Mouse (Mus musculus): ENCODE data around the gene Secisbp2.
A peak's percentile ranks its signal among the peaks of the same experiment; 100 is the strongest.
"Not testable (repeated sequence)": the region's sequence is repeated elsewhere in the genome, so short reads cannot be mapped to it uniquely, and the experiment has no call there.

Gene Secisbp2

DNA sequence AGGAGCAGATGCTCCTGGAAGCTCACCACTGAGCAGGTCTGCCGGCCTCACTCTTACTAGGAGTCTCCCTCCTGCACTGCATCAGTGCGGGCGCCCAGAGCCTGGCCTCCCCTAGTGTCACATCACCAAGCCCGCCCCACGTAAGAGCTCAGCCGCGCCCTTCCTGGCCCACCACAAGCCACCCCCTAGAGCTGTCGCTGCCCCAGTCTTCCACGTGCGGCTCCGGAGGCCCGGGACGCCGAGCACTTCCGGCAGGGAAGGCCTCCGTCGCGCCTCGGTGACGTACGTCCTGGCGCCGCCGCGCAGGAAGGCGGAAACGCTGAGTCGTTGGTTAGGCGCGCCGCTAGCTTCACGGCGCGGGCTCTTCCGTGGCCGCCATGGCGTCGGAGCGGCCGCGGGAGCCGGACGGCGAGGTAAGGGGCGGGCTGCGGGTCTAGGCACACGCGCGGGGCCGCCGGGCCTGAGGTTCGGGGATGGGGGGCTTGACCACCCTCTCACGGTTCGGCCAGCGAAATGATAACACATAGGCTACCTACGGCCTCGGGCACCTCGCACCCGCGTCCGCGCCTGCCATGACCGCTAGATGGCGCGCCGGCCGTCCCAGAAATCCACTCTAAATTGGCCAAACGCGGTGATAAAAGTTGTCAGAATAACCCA is at the start of gene Secisbp2:
Secisbp2 (plus strand) TSS at position 290 of the 657 bp plus-strand sequence.
- DNase-seq, result peak; percentile 92 to 96

DNA sequence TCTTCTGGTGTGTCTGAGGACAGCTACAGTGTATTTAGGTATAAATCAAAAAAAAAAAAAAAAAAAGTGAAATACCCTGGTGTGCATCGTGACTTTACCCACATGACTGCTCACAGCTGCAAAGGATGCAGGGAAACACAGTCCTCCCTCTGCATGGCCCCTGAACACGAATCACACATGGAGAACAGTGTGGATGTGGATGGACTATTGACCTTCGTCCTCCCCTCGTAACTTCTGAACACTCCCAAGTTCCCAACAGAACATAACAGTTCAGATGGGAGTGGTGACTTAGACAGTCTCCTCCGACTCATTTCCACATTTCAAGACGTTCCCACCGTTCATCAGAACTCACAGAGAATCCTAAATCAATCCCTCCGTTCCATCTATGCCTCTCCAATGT is 48.7 kb upstream of the Secisbp2 start:
- no peak for DNase-seq

DNA sequence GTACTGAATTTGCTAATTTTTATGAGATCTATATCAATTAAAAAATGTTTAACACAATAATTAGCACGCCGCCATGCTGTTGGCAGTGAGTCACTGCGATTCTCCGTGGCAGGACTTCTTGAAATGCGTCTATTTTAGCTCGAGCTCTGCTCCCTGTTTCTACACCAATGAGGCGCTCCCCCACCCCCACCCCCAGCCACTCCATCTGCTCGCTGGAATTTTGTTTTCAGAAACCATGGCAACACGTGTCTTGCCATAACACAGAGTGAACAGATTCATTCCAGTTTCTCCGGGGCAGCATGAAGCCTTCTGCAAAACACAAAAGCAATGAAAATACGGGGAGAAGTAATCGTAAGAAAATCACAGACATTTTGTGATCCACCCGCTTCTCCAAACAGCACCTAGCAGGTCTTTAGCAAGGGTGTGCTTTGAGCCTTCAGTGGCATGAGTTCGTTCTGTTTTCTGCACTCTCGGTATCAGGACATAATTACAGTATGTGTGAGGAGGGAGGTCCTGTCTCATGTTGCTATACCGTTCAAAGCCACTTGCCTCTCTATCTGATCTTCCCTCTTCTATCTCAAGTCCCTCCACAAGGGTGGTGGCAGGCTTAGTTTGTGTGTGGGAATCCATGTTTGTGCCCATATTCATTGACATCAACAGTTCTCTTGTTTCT is 48.1 kb upstream of the Secisbp2 start:
- no peak for DNase-seq

DNA sequence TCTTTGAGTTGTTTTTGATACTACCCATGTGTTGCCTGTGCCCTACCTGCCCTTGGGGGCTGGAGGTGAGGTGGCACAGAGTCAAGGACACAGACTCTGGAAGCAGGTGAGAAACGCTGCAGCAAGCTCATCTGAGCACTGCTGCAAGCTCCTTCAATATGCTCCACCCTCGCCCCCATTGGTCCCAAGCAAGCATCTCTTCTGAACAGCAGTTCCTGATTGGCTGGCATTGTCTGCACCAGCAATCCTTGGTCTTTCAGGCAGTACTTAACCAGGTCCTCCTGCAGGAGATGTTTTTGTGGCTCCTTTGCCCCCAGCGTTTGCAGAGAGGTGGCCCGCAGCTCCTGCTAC is 47.6 kb upstream of the Secisbp2 start:
- DNase-seq, result no peak

DNA sequence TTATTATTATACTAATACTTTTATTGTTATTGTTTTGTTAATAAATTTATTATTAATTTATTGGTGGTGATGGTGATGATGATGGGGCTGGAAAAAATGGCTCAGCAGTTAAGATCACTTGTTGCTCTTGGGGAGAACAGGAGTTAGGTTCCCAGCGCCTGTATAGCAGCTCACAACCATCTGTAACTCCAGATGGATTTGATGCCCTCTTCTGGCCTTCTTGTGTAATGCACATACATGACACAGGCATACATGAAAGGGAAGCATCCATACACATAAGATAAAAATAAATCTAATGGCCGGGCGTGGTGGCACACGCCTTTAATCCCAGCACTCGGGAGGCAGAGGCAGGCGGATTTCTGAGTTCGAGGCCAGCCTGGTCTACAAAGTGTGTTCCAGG is 42.3 kb upstream of the Secisbp2 start:
- DNase-seq, result no peak

DNA sequence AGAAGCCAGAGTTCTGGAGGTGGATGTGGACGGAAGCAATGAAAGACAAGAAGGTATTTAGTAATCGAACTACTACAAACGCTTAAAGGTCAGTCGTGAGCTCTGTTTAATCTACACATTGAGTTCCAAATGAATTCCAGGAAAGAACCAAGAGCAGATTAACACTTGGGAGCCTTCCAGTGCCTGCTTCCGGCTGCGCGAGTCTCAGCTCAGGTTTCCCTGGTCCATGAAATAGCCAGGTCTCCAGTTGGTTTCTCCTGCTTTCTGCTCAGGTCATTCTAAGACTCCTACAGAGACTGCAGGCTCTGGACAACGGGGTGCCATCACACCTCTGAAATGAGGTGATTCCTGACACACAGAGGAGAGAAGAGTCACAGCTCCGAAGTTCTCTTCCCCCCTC is 40.4 kb upstream of the Secisbp2 start:
- DNase-seq, result no peak

DNA sequence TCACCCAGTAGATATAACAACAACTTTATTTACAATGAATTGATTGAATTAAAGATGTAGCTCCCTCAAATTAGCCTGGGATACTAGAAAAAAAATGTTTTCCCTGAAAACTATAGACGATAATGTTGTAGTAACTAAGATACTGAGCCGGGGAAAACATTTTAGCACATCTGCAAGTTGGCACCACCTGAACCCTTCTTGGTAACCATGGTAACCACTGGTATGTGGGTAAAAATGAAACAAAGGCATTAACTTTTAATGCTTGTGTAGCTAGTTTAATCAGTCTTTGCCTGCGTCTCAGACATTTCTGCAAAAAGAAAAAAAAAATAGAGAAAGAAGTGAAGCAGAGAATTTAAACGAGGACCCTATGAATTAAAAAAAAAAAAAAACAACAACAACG is 40.0 kb upstream of the Secisbp2 start:
- DNase-seq, result no peak

DNA sequence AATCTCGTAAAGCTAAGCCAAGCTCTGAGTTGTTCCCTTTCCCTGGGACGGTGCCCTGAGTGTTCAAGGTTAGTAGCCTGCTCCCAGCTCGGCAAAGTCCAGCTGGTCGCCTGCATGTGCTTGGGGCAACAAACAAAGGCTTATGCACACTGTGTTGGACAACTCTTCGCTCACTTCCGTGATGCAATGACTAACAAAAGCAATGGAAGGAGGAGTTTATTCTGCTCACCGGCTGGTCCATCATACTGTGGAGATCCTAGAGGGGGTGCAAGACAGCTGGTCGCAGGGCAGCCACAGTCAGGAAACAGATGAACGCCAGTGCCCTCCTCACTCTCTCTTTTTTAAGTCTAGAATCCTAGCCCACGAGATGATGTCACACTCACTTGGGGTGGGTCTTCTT is 35.7 kb upstream of the Secisbp2 start:
- no peak for DNase-seq

DNA sequence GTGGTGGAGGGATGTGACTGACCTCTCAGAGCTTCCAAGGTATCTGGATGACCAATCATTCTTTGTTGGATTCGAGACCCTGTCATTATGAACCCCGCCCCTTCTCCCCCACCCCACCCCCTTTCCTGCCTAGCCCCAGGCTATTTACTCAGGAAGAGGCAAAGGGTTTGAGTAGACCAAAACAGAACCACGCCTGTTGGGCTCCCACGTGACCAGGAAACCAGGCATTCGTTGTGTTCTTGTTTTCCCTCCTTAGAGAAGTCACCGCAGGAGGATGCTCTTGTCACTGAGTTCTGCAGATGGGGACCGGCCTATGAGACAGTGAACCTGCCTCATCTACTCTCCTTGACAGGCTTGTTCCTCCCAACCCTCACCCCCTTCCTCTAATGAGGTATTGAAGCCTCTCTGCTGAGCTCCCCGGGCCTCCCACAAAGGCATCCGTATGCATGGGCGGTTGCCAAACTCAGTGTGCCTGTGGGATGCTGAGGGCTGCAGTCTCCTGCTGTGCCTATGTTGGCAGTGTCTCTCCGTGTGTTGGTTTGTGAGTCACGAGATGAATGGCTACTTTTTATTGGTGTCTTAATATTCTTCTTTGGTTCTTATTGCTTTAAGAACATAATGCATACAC is 35.0 kb upstream of the Secisbp2 start:
- DNase-seq, result no peak

DNA sequence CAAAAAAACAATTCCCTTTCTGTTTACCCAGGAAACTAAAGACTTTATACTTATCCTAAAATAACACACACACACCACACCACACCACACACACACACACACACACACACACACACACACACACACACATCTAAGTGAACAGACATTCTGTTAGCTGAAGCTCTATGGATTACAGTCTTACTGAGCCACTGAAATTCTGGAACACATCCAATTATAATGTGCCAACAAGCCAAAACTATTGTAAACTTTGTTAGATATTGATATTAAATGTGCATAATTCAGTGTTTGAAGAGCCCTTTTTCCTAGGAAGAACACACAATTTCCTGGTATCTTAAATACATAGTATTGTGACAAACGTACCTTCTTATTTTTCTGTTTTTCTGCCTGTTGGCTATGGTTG is 34.2 kb upstream of the Secisbp2 start:
- DNase-seq, result no peak

DNA sequence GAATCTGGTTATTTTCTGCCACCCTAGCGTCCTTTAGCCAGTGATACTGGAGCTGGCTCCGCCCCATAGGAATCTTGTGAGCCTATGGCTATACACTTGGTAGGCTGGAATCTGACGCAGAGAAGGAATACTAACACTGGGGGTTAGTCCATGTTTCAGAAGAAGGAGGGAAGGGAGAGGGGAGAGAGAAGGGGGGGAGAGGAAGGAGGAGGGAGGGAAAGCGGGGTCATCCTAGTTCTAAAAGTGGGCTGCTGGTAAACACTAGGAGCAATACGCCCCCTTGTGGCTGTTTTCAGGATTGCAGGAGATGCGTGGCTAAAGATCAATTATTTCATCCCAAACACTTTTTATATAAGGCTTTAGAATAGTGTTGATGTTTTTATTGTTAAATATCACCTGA is 33.6 kb upstream of the Secisbp2 start:
- peak in 1 of 2 experiments; percentile 78 for DNase-seq

DNA sequence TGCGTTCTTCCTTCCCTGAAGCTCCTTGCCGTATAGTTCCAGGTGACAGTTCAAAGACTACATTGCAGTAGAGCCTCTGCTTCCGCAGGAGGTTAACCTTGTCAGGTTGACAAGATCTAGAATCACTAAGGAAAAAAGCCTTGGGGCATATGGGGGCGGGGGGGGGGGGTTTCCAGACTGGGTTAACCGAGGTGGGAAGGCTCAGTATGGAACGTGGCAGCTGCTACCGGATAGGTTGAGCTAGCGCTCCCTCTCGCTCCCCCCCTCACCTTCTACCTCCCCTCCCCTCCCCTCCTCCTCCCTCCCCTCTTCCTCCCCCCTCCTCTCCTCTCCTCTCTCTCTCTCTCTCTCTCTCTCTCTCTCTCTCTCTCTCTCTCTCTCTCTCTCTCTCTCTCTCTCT is 32.9 kb upstream of the Secisbp2 start:
- no peak for DNase-seq

DNA sequence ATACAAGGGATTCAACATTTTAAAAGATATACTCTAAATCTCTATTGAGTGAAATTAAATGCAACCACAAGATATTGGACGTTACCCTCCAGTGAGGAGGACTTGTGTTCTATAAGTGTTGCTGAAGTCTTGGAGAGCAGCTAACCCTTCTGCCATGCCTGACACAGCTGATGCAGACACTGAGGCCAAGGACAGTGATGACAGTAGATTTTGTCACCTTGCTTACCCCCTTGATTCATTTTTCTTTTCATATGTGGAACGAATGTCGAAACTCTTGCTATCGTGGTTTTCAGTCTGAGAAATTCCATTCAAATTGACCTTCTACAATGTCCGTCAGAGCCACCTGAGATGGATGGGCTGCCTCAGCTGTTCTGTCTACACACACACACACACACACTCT is 28.9 kb upstream of the Secisbp2 start:
- DNase-seq, result no peak

DNA sequence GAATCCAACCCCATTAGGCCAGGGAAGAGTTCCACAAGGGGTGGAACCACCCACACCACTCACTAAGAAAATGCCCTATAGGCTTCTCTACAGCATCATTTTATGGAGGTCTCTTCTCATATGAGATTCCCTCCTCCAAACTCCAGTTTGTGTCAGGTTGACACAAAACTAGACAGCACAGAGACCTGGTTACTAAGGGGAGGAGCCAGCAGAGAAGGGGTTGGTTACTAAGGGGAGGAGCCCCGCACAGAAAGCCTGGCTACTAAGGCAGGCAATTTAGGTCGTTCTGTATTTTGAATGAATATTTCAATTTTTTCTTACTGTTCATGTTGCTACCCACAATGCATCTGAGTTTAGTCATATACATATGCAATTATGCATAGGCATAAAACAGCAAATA is 27.8 kb upstream of the Secisbp2 start:
- no peak for DNase-seq

DNA sequence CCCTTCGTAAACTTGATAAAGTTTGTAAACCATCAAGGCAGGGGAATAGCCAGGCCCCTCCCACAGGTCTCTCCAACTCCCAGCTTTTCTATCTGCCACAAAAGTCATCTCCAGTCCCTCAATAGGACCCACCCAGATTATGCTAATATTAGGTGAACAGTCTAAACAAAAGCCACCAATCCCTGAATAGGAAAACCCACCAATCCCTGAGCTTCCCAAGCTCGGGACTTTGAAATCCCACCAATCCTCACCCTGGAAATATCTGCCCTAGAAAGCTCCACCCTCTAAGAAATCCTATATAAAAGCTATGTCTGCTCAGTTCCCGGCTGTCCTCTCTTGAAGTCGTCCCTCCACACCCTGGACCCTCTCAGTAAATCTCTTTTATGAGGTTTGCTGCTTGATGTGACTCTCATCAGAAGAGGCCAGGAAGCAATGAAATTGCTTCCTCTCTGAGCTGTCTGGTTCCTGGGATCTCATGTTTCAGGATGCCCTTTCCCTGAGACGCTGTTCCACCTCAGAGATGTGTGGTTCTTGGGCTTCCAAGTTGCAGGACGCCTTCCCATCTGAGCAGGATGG is 23.1 kb upstream of the Secisbp2 start:
- no peak for DNase-seq

DNA sequence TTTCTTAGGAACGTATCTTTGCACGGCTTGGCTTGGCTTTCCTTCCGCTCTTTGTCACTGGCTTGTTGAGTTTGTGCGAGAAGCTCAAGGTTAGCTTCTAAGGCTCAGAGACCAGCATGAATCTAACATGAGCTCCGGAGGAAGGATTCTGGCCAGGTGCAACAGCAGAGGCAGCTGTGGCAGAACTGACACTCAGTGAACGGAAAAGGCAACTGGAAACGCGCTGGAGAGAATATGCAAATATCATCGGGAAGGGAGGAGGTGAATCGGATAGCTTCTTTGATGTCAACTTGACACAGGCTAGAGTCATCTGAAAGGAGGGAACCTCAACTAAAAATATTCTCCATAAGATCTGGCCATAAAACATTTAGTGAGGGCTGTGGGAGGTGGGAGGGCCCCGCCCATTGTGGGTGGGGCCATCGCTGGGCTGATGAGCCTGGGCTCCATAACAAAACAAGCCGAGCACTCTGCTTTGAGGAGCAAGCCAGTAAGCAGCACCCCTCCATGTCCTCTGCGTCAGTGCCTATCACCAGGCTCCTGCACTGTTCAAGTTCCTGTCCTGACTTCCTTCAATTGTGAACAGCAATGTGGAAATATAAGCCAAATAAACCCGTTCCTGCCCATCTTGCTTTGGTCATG is 20.0 kb upstream of the Secisbp2 start:
- DNase-seq, result no peak

DNA sequence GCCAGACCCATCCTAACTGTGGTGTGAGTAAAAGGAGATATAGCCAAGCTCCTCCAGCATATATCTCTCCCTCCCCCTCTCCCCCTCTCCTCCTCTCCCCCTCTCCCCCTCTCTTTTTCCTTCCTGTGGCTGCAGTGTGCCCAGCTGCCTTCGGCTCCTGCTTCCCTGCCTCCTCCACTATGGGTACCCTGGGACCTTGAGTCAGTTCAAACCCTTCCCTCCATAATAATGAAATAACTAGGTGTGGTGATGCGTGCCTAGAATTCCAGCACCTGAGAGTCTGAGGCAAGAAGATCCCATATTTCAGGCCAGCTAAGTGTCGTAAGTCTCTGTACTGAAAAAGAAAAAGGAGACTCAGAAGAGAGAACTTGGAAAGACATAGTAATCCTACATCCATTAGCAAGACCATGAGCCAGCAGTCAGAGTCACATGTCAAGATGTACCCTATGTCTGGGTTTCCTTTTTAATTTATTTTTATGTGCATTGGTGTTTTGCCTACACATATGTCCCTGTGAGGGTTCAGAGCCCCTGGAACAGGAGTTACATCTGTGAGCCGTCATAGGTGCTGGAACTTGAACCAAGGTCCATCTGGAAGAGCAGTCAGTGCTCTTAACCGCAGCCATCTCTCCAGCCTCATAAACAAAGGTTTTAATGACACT is 18.8 kb upstream of the Secisbp2 start:
- DNase-seq, result no peak

DNA sequence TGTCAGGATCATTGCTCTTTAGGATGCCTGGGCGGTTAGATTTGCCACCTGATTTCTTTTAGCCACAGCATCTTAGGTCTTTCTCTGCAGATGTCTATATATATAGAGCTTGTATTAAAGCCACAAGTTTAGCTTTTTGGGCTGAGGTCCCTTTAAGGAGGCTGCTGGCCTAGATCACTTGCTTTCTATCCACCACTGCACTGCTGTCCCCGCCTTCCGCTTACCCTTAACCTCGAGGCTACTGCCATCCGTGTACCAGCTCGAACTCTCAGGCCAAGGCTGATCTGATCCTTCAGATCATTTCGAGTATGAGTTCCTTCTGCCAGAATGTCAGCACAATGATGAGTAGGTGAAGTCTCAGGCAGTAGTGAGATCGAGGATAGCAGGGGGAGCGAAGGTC is 16.1 kb upstream of the Secisbp2 start:
- not testable (repeated sequence) for DNase-seq

DNA sequence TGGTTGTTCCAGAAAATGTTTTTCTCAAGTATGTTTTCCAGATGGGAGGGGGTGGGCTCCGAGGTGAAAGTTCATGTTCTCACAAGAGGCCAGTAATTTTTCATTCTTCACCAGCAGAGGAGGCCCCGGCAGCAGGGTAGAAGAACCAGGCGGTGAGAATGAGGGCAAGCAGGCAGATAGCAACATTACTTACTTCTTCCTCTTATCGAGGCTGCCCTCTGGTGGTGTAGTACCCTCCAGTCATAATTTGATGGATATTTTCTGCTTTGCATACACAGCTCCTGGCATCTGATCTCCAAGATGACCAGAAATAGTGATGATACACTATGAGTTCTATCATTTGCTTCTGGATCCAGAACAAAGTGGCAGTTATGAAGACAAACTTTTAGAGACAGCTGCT is 12.5 kb upstream of the Secisbp2 start:
- DNase-seq, result peak in 1 of 2 experiments; percentile 45

DNA sequence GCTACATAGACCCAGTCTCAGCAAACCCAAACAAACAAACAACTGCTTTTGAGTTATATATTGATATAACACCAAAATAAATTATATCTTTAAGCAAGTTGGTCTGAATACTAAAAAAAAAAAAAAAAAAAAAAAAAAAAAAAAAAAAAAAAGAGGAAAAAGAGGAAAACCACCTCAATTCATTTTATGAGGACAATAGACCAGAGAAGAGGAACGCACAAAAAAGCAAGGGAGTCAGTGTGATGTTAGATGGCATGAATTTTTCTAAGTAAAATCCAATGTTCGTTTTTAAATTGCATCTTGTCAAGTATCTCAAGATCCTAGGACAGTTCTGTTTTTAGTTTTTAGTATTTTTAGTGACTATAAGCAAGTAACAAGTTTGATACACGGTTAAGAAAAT is 10.1 kb upstream of the Secisbp2 start:
- DNase-seq, result no peak

DNA sequence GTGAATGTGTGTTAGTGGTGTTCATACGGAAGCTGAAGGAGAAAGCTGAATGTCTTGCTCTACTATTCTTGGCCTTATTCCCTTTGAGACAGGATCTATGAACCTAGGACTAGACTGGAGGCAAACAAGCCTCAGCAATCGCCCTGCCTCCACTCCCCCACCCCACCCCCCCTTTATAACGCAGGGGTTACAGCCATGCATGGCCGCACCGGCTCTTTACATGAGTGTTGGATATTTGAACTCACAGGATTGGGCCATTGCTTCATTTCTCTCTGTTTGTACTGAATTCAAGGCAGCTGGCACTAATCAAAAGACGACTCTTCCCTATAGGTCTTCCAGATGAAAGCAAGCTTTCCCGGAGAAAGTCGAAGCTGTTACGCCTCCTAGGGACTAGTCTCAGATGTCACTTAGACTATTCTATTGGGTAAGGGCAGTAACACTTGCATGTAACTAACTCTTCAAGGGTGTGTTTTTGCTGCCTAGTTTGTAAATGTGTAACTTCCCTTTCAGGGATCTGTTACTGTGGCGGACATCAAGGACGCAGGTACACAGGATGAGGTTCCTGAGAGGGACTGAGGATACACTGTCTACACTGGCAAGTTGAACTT is 9.2 kb upstream of the Secisbp2 start:
- peak; percentile 30 to 53 for DNase-seq
